Mouse (Mus musculus): ENCODE measurements around the gene Pcnp. TPM values are rescaled to one million over a fixed set of nuclear protein-coding genes. Genes with fewer than 3 reads are reported as not detected.
"Not testable (repeated sequence)": the region's sequence is repeated elsewhere in the genome, so short reads cannot be mapped to it uniquely, and the experiment has no call there.

Gene Pcnp
- polyA plus RNA-seq, 1 experiment = 6.3 TPM

DNA sequence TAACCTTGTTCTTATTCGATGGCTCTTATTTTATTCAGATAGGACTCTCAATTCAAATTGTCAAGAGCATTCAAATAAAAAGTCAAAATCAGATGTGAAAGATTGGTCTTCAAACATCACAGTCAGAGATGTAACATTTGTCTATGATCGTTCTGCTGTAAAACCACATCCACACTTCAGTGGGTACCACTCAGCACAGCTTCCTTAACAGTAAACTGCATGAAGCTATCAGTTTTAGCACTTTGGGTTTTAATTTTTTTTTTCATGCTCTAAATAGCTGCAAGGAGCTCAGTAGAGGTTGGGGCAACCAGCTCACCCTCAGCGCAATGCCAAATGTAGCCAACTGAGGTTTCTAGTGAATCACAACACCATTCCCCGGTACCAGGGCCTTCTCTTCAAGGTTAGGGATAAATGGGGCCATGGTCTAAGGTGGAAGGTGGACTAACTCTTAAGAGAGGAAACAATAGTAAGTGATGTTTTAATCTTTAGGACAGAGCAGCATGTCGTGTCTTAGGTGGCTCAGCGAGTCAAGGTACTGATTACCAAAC, 39.1 kb upstream of the Pcnp start:
- peaks cover 79% of the 10 kb centered on the region for H3K4me1 ChIP-seq (ENCODE audit: control insufficient read depth)
- TF ChIP-seq GATA1 (IDR thresholded peaks at IDR 0.05; ENCODE audit: low read length) = no peak
- TF ChIP-seq TAL1 (IDR thresholded peaks at IDR 0.05; ENCODE audit: low read length) = no peak

DNA sequence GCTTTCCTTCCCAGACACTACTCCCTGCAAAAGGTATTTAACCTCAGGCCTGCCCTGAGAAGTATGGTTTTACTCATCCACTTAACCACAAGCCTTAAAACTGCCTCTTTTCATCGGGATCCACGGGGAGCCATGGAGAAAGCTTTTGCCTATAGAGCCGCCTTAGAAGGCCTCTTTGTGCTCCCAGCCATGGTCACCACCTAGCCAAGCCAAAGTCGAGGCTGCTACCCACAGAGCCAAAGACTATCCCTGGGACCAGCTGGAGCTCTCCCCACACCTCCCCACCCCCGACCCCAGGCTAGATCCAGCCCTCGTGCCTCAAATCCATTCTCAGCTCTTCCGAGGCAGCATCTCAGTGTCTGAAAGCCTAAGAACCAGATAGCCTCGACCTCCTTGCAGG, 36.6 kb upstream of the Pcnp start:
- H3K36me3 ChIP-seq (ENCODE audit: control insufficient read depth) = peaks cover 2% of the 10 kb centered on the region; the same call in 1 of the 2 replicates
- H3K4me1 ChIP-seq (ENCODE audit: control insufficient read depth) = peaks cover 57% of the 10 kb centered on the region
- no peaks in the 10 kb centered on the region for H3K9me3 ChIP-seq (ENCODE audit: control insufficient read depth, low read length)

More for the DNA sequence above, 39.1 kb upstream of the Pcnp start:
- H3K9me3 ChIP-seq (ENCODE audit: control insufficient read depth, low read length) = no peaks in the 10 kb centered on the region
- no peaks in the 10 kb centered on the region for H3K27me3 ChIP-seq (ENCODE audit: control insufficient read depth)
- no peak overlapping the region for H3K4me3 ChIP-seq (replicated peaks)
- H3K36me3 ChIP-seq (ENCODE audit: control insufficient read depth) = peaks cover 2% of the 10 kb centered on the region; the same call in 1 of the 2 replicates

DNA sequence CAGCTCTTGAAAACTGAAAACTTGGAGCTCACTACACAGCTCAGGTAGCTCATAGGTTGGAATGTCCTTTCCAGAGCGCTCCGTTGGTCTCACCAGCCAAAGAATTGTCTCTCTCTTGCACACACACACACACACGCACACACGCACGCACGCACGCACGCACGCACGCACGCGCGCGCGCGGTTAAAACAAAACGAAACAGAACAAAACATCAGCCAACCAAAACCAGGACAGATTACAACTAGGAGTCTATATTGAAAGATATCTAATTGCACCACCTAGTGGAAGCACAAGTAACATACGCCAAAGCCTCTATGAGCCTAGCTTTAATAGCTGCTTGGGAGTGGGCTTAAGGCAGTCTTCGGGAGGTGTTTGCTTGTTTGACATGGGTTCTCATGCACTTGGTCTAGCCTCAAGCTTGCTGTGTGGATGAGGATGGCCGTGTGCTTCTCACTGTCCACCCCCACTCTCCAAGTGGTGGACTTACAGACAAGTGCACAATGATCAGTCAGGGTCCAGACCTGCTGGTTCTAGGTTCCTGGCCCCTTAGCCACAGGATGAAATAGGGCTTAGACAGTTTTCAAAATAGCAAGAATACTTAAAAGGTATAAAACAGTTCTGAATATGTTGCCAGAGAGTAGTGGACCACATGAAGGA, 34.9 kb upstream of the Pcnp start:
- Histone ChIP-seq H3K36me3 (ENCODE audit: control insufficient read depth) (peaks cover 2% of the 10 kb centered on the region; the same call in 1 of the 2 replicates), H3K27me3 (ENCODE audit: control insufficient read depth) (no peaks in the 10 kb centered on the region), H3K4me1 (ENCODE audit: control insufficient read depth) (peaks cover 43% of the 10 kb centered on the region), H3K9me3 (ENCODE audit: control insufficient read depth, low read length) (no peaks in the 10 kb centered on the region), H3K4me3 (replicated peaks) (peak overlapping the region; percentile 71)
- TF ChIP-seq TAL1 (IDR thresholded peaks at IDR 0.05; ENCODE audit: low read length) (no peak), GATA1 (IDR thresholded peaks at IDR 0.05; ENCODE audit: low read length) (no peak)

More for the DNA sequence above, 36.6 kb upstream of the Pcnp start:
- TF ChIP-seq GATA1 (IDR thresholded peaks at IDR 0.05; ENCODE audit: low read length) = no peak
- no peak for TF ChIP-seq TAL1 (IDR thresholded peaks at IDR 0.05; ENCODE audit: low read length)
- no peak overlapping the region for H3K4me3 ChIP-seq (replicated peaks)
- no peaks in the 10 kb centered on the region for H3K27me3 ChIP-seq (ENCODE audit: control insufficient read depth)

DNA sequence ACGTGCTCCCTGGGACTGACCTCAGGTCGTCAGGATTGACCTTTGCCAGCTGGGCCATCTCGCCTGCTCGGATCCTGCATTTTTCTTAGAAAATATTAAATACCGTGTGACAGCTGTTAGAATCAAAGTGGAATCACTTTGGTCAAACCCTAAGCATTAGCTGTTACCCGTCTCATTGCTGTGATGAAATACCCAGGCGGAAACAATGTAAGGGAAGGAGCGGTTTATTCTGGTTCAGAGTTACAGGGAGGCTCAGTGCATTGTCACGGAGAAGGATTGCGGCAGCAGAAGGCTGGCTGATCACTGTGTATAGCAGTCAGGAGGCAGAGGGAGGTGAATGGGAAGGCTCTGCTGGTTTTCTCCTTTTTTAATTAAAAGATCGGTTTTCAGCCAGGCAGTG, 33.4 kb upstream of the Pcnp start:
- H3K27me3 ChIP-seq (ENCODE audit: control insufficient read depth) = no peaks in the 10 kb centered on the region
- no peaks in the 10 kb centered on the region for H3K9me3 ChIP-seq (ENCODE audit: control insufficient read depth, low read length)
- no peak overlapping the region for H3K4me3 ChIP-seq (replicated peaks)
- no peaks in the 10 kb centered on the region for H3K36me3 ChIP-seq (ENCODE audit: control insufficient read depth)
- TF ChIP-seq TAL1 (IDR thresholded peaks at IDR 0.05; ENCODE audit: low read length) (no peak), GATA1 (IDR thresholded peaks at IDR 0.05; ENCODE audit: low read length) (no peak)
- peaks cover 34% of the 10 kb centered on the region for H3K4me1 ChIP-seq (ENCODE audit: control insufficient read depth)

DNA sequence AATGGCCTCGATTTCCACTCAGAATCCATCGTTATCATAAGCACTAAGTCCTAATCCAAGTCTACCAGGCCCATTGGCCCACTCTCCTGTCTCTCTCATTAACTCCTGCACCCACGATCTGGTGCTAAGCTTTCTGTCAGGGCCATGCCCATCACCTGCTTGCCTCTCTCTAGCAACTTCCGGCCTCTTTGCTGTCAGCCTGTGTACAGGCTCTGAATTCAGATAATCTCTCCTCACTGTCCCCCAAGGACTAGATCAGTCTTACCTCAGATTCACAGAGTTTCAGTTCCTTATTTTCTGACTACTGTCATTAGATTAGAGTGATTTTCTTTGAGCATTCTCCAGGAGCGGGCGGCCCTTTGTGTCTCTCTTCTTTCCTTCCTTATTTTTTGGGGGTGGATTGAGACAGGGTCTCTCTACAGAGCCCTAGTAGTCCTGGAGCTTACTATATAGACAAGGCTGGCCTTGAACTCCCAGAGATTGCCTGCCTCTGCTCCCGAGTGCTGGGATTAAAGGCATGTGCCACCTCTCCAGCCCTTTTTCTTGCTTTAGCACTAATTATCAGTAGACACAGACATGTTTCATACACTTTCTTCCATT, 32.6 kb upstream of the Pcnp start:
- Histone ChIP-seq H3K27me3 (ENCODE audit: control insufficient read depth) (no peaks in the 10 kb centered on the region), H3K9me3 (ENCODE audit: control insufficient read depth, low read length) (no peaks in the 10 kb centered on the region), H3K4me1 (ENCODE audit: control insufficient read depth) (peaks cover 29% of the 10 kb centered on the region), H3K4me3 (replicated peaks) (no peak overlapping the region), H3K36me3 (ENCODE audit: control insufficient read depth) (no peaks in the 10 kb centered on the region)
- TF ChIP-seq TAL1 (IDR thresholded peaks at IDR 0.05; ENCODE audit: low read length) (no peak), GATA1 (IDR thresholded peaks at IDR 0.05; ENCODE audit: low read length) (no peak)

DNA sequence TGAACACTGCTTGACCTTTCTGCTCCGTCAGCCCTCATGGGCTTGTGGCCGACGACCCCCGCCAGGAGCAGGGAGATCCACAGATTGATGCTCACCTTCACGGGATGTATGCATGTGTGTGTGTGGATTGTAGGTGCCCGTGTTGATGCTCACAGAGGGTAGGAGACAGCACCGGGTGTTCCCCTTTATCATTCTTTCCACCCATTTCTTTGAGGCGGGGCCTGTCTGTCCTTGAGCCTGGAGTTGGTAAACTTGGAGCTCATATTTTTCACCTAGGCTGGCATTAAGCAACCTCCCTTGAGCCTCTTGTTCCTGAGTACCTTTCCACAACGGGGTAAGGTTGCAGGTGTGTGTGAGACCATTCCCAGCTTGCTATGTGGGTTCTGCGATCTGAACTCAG, 28.6 kb upstream of the Pcnp start:
- Histone ChIP-seq H3K27me3 (ENCODE audit: control insufficient read depth) (no peaks in the 10 kb centered on the region), H3K4me3 (replicated peaks) (no peak overlapping the region), H3K36me3 (ENCODE audit: control insufficient read depth) (no peaks in the 10 kb centered on the region), H3K9me3 (ENCODE audit: control insufficient read depth, low read length) (no peaks in the 10 kb centered on the region), H3K4me1 (ENCODE audit: control insufficient read depth) (peaks cover 11% of the 10 kb centered on the region)
- TF ChIP-seq GATA1 (IDR thresholded peaks at IDR 0.05; ENCODE audit: low read length) (no peak), TAL1 (IDR thresholded peaks at IDR 0.05; ENCODE audit: low read length) (no peak)

DNA sequence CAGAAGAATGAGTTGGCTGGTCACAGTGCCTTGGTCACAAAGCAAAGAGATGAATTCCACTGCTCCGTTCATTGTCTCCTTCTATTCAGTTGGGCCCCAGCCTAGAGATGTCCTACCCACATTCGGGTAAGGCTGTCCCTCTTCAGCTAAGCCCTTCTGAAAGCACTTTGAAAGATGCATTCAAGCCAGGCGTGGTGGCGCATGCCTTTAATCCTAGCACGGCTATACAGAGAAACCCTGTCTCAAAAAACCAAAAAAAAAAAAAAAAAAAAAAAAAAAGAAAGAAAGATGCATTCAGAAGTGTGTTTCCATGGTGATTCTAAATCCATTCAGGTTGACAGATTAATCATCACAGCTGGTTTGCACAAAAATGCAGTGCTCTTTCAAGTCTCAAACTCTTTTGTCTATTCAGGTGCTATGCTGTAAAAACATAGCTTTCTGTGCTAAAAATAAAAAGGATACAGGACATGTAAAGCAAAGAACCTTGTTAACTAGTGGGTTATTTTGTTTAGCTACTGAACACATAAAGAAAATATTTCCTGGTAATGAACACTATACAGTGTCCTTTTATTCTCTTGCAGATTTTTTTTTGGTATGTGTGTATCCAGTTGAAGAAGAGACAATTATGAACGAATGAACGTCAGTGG, 27.5 kb upstream of the Pcnp start:
- TF ChIP-seq TAL1 (IDR thresholded peaks at IDR 0.05; ENCODE audit: low read length) = peak; percentile 19; the same call in 1 of the 3 replicates
- no peak for TF ChIP-seq GATA1 (IDR thresholded peaks at IDR 0.05; ENCODE audit: low read length)
- no peaks in the 10 kb centered on the region for H3K36me3 ChIP-seq (ENCODE audit: control insufficient read depth)
- H3K4me1 ChIP-seq (ENCODE audit: control insufficient read depth) = peaks cover 11% of the 10 kb centered on the region
- no peaks in the 10 kb centered on the region for H3K9me3 ChIP-seq (ENCODE audit: control insufficient read depth, low read length)
- no peak overlapping the region for H3K4me3 ChIP-seq (replicated peaks)
- no peaks in the 10 kb centered on the region for H3K27me3 ChIP-seq (ENCODE audit: control insufficient read depth)

DNA sequence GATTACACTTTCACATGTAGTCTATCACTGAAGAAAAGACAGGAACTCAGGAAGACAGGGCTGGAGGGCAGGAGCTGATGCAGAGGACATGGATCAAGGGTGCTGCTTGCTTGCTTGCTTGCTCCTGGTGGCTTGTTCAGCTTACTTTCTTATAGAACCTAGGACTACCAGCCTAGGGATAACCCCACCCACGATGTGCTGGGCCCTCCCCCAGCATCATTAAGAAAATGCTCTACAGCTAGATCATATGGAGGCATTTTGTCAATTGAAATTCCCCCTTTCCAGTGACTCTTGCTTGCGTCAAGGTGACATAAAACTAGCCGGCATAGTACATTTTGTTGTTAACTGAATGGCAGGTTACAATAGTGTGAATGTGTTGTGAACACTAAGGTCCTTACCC, 26.4 kb upstream of the Pcnp start:
- Histone ChIP-seq H3K4me1 (ENCODE audit: control insufficient read depth) (peaks cover 10% of the 10 kb centered on the region), H3K4me3 (replicated peaks) (no peak overlapping the region), H3K9me3 (ENCODE audit: control insufficient read depth, low read length) (no peaks in the 10 kb centered on the region), H3K27me3 (ENCODE audit: control insufficient read depth) (no peaks in the 10 kb centered on the region), H3K36me3 (ENCODE audit: control insufficient read depth) (no peaks in the 10 kb centered on the region)
- TF ChIP-seq TAL1 (IDR thresholded peaks at IDR 0.05; ENCODE audit: low read length) (no peak), GATA1 (IDR thresholded peaks at IDR 0.05; ENCODE audit: low read length) (no peak)

DNA sequence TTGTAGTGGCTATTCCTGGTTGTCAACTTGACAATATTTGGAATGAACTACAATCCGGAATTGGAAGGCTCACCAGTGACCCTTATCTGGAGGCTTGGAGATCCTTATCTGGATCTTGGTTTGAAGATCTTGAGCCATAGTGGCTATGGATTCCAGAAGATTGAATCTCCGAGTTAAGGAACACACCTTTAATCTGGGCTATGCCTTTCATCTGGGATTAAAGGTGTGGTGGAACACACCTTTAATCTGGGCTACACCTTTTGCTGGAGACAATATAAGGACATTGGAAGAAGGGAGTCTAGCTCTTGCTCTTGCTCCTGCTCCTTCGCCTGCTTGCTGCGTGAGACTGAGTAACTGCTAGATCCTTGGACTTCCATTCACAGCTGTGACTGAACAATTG, 18.5 kb upstream of the Pcnp start, which contains the start of gene Senp7:
Senp7 (plus strand) TSS at position 301 of the 400 bp plus-strand sequence.
- not testable (repeated sequence) for H3K4me3 ChIP-seq (replicated peaks); H3K4me1 ChIP-seq (ENCODE audit: control insufficient read depth); H3K9me3 ChIP-seq (ENCODE audit: control insufficient read depth, low read length); H3K36me3 ChIP-seq (ENCODE audit: control insufficient read depth); H3K27me3 ChIP-seq (ENCODE audit: control insufficient read depth)
